Mouse (Mus musculus) forebrain, embryonic 16.5 days (tissue): ENCODE results near the gene Kcnh7. TPM values are rescaled to one million over a fixed set of nuclear protein-coding genes. Genes with fewer than 3 reads are reported as not detected.

ENCODE experiments used
- ATAC-seq: fragments of 200-750 bp; cut with Nextera tagmentation; 2 replicates; pipeline ENCODE4 v1.8.0; 2017; ENCODE audit warnings: mild to moderate bottlenecking, moderate library complexity
- H3K27ac ChIP-seq: fragments of 300-500 bp; sonication (generic); 2 replicates; pipeline ENCODE4 v1.5.1; 2014; ENCODE audit warnings: low read length, control low read depth
- H3K27me3 ChIP-seq: fragments of 300-500 bp; sonication (generic); replicated peaks from 2 replicates; pipeline ENCODE4 v1.6.1; 2014; ENCODE audit warnings: low read length; ENCODE audit not compliant: control insufficient read depth, insufficient read depth
- H3K36me3 ChIP-seq: fragments of 300-500 bp; sonication (generic); 2 replicates; pipeline ENCODE4 v1.6.1; 2014; ENCODE audit not compliant: control insufficient read depth, insufficient read depth
- H3K4me1 ChIP-seq: fragments of 300-500 bp; sonication (generic); replicated peaks from 2 replicates; pipeline ENCODE4 v1.6.1; 2014; ENCODE audit warnings: low read length; ENCODE audit not compliant: control insufficient read depth, insufficient read depth
- H3K4me2 ChIP-seq: fragments of 300-500 bp; sonication (generic); 2 replicates; pipeline ENCODE4 v1.6.1; 2014; ENCODE audit warnings: mild to moderate bottlenecking, low read length, control low read depth
- H3K4me3 ChIP-seq: fragments of 300-500 bp; sonication (generic); replicated peaks from 2 replicates; pipeline ENCODE4 v1.5.1; 2014; ENCODE audit warnings: mild to moderate bottlenecking, low read length, control low read depth
- H3K9ac ChIP-seq: fragments of 300-500 bp; sonication (generic); replicated peaks from 2 replicates; pipeline ENCODE4 v1.6.1; 2014; ENCODE audit warnings: low read depth, low read length, control low read depth
- H3K9me3 ChIP-seq: fragments of 300-500 bp; sonication (generic); 2 replicates; pipeline ENCODE4 v1.6.1; 2016; ENCODE audit warnings: low read length; ENCODE audit not compliant: control insufficient read depth
- WGBS: fragments of 180-500 bp; shearing (Covaris S2); extraction: QIAGEN DNeasy Blood & Tissue Kit; methylation state at CpG from one replicate; pipeline ENCODE4 v1.1.7; 2014; 5-methylcytosine and 5-hydroxymethylcytosine counted together
- polyA plus RNA-seq: library from polyadenylated mRNA; unstranded; fragments of >200 nt; fragmentation: Nextera tagmentation; extraction: Ambion mirVana; gene quantifications from 2 replicates; pipeline ENCODE4 v1.2.1, GENCODE M21; 2015

Gene Kcnh7
- polyA plus RNA-seq, 1 experiment from 2014 or later = 14.1 TPM

- WGBS = 83% methylated on average over 1 of the region's 1 CpGs
- H3K36me3 ChIP-seq = 0 out of 2 replicates have a peak, but pooled peaks cover 2% of the 10 kb centered on the region
- H3K9me3 ChIP-seq = no peaks in the 10 kb centered on the region
- no peaks in the 10 kb centered on the region for H3K27me3 ChIP-seq
- H3K9ac ChIP-seq = no peak overlapping the region
- no peak overlapping the region for H3K4me3 ChIP-seq
- H3K4me2 ChIP-seq = no peak overlapping the region
- ATAC-seq = no peak
- no peaks in the 10 kb centered on the region for H3K4me1 ChIP-seq
- H3K27ac ChIP-seq = no peak overlapping the region
Observed at GRCm38 (mm10) chr2:62709633-62710032, 474.5 kb downstream of the Kcnh7 start.

GRCm38 (mm10) chr2:62706313-62706712 lies 477.8 kb downstream of the Kcnh7 start:
- ATAC-seq = no peak

GRCm38 (mm10) chr2:62685934-62686333 lies 498.2 kb downstream of the Kcnh7 start:
- no peak overlapping the region for H3K4me3 ChIP-seq
- 90% methylated on average over 6 of the region's 6 CpGs for WGBS
- ATAC-seq = no peak

More at GRCm38 (mm10) chr2:62706313-62706712, 477.8 kb downstream of the Kcnh7 start:
- WGBS = 92% methylated on average over 3 of the region's 3 CpGs
- no peak overlapping the region for H3K4me3 ChIP-seq
- no peak overlapping the region for H3K9ac ChIP-seq
- H3K4me2 ChIP-seq = no peak overlapping the region
- H3K9me3 ChIP-seq = no peaks in the 10 kb centered on the region
- H3K27ac ChIP-seq = no peak overlapping the region
- no peaks in the 10 kb centered on the region for H3K27me3 ChIP-seq
- no peaks in the 10 kb centered on the region for H3K4me1 ChIP-seq
- peaks cover 9% of the 10 kb centered on the region for H3K36me3 ChIP-seq

GRCm38 (mm10) chr2:62684989-62685595 lies 499.0 kb downstream of the Kcnh7 start:
- no peak for ATAC-seq
- H3K9me3 ChIP-seq = no peaks in the 10 kb centered on the region
- H3K4me1 ChIP-seq = peaks cover 5% of the 10 kb centered on the region
- WGBS = 63% methylated on average over 3 of the region's 3 CpGs
- no peak overlapping the region for H3K4me2 ChIP-seq
- H3K4me3 ChIP-seq = no peak overlapping the region
- no peak overlapping the region for H3K9ac ChIP-seq
- H3K27ac ChIP-seq = no peak overlapping the region
- H3K36me3 ChIP-seq = no peaks in the 10 kb centered on the region
- H3K27me3 ChIP-seq = no peaks in the 10 kb centered on the region

More at GRCm38 (mm10) chr2:62685934-62686333, 498.2 kb downstream of the Kcnh7 start:
- Histone ChIP-seq H3K36me3 (no peaks in the 10 kb centered on the region), H3K27ac (no peak overlapping the region), H3K27me3 (no peaks in the 10 kb centered on the region), H3K4me1 (peaks cover 5% of the 10 kb centered on the region), H3K4me2 (no peak overlapping the region), H3K9me3 (no peaks in the 10 kb centered on the region), H3K9ac (no peak overlapping the region)

- no peak overlapping the region for H3K4me3 ChIP-seq
- peak overlapping the region; percentile 9; the same call in 1 of the 2 replicates for H3K4me2 ChIP-seq
- no peaks in the 10 kb centered on the region for H3K9me3 ChIP-seq
- WGBS = 31% methylated on average over 8 of the region's 8 CpGs
- no peak overlapping the region for H3K9ac ChIP-seq
- no peak overlapping the region for H3K27ac ChIP-seq
- no peaks in the 10 kb centered on the region for H3K36me3 ChIP-seq
- H3K27me3 ChIP-seq = no peaks in the 10 kb centered on the region
- peaks cover 5% of the 10 kb centered on the region for H3K4me1 ChIP-seq
- ATAC-seq = peak; percentile 47
Observed at GRCm38 (mm10) chr2:62681667-62682066, 502.4 kb downstream of the Kcnh7 start.

DNA sequence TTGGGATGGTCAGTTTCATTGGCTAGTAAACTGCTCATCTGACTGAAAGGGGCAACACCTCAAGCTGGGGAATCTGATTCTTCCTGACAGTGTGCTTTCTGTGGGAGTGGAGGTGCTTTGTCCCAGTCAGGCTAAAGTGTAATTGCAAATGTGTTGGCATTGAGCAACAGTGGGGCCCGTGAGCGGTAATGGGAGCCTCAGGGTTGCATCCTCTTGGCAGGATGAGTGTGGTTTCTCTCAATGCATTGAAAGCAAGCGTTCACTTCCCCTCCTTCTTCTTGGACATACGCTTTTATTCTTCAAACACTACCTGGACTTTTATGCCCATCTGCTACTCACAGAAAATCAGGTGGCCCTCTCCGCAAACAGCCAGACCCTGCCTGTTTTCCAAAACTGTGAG lies 511.3 kb downstream of the Kcnh7 start:
- Histone ChIP-seq H3K4me3 (no peak overlapping the region), H3K9ac (no peak overlapping the region), H3K9me3 (no peaks in the 10 kb centered on the region), H3K27me3 (no peaks in the 10 kb centered on the region), H3K36me3 (no peaks in the 10 kb centered on the region), H3K4me2 (no peak overlapping the region), H3K4me1 (no peaks in the 10 kb centered on the region), H3K27ac (no peak overlapping the region)
- WGBS = 90% methylated on average over 5 of the region's 5 CpGs
- ATAC-seq = no peak

GRCm38 (mm10) chr2:62670767-62671166 lies 513.3 kb downstream of the Kcnh7 start:
- H3K4me3 ChIP-seq = no peak overlapping the region
- no peaks in the 10 kb centered on the region for H3K4me1 ChIP-seq
- H3K27me3 ChIP-seq = no peaks in the 10 kb centered on the region
- H3K36me3 ChIP-seq = no peaks in the 10 kb centered on the region
- WGBS = 87% methylated on average over 4 of the region's 4 CpGs
- no peak overlapping the region for H3K27ac ChIP-seq
- no peak for ATAC-seq
- no peaks in the 10 kb centered on the region for H3K9me3 ChIP-seq
- no peak overlapping the region for H3K4me2 ChIP-seq
- no peak overlapping the region for H3K9ac ChIP-seq

DNA sequence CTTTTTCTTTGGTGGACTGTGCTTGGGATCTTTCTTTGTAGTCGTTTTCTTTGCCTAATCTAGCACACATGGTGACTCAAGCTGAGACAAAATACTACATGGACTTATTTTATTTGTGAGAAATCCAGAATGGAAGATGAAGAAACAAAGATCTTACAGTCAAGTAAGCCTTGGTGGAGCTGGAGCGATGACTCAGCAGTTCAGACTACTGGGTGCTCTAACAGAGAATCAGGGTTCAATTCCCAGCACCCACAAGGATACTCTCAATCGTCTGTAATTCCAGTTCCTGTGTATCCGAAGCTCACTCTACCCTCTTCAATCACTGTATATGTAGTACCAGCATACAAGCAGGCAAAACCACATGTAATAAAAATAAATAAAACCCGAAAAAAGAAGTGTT lies 513.8 kb downstream of the Kcnh7 start:
- Histone ChIP-seq H3K4me2 (no peak overlapping the region), H3K27ac (no peak overlapping the region), H3K36me3 (no peaks in the 10 kb centered on the region), H3K4me1 (no peaks in the 10 kb centered on the region), H3K27me3 (no peaks in the 10 kb centered on the region), H3K9me3 (no peaks in the 10 kb centered on the region), H3K4me3 (no peak overlapping the region), H3K9ac (no peak overlapping the region)
- no peak for ATAC-seq
- whole genome bisulfite sequencing = 87% methylated on average over 5 of the region's 5 CpGs

- H3K27ac ChIP-seq = no peak overlapping the region
- ATAC-seq = no peak
- 60% methylated on average over 3 of the region's 3 CpGs for WGBS
- H3K9ac ChIP-seq = no peak overlapping the region
- no peak overlapping the region for H3K4me3 ChIP-seq
- H3K36me3 ChIP-seq = no peaks in the 10 kb centered on the region
- H3K27me3 ChIP-seq = no peaks in the 10 kb centered on the region
- H3K4me1 ChIP-seq = 0 out of 2 replicates have a peak, but pooled peaks cover under 1% of the 10 kb centered on the region
- no peaks in the 10 kb centered on the region for H3K9me3 ChIP-seq
- H3K4me2 ChIP-seq = no peak overlapping the region
Observed at GRCm38 (mm10) chr2:62669848-62670247, 514.2 kb downstream of the Kcnh7 start.

DNA sequence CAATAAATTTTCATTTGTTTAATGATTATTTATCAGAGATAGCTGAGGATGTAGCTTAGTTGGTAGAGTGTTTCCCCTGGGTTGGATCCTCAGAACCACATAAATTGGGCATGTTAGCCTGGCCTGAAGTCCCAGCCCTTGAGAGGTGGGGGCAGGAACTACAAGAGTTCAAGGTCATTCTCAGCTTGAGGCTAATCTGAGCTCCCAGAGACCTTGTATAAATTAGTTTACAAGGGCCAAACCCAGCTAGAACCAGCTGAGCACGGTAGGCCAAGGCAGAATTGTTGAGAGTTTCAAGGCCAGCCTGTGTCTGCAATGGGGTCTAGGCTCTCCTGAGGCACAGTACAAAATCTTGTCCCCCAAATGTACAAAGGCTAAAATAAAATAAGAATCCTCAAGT lies 518.6 kb downstream of the Kcnh7 start:
- Histone ChIP-seq H3K27me3 (no peaks in the 10 kb centered on the region), H3K4me2 (no peak overlapping the region), H3K9ac (no peak overlapping the region), H3K36me3 (no peaks in the 10 kb centered on the region), H3K9me3 (no peaks in the 10 kb centered on the region), H3K4me3 (no peak overlapping the region), H3K4me1 (peaks cover 5% of the 10 kb centered on the region), H3K27ac (no peak overlapping the region)
- no peak for ATAC-seq
- 67% methylated on average over 1 of the region's 1 CpGs for WGBS
